Mouse (Mus musculus) fibroblast of lung, adult 2 months (primary cell): ENCODE data around the gene Wdr24.
"Not testable (repeated sequence)": the region's sequence is repeated elsewhere in the genome, so short reads cannot be mapped to it uniquely, and the experiment has no call there.

ENCODE experiments used
- DNase-seq: peaks from one replicate; pipeline ENCODE4 v3.0.0-alpha.2; 2011; ENCODE audit warnings: low read depth

Wdr24 gene

DNA sequence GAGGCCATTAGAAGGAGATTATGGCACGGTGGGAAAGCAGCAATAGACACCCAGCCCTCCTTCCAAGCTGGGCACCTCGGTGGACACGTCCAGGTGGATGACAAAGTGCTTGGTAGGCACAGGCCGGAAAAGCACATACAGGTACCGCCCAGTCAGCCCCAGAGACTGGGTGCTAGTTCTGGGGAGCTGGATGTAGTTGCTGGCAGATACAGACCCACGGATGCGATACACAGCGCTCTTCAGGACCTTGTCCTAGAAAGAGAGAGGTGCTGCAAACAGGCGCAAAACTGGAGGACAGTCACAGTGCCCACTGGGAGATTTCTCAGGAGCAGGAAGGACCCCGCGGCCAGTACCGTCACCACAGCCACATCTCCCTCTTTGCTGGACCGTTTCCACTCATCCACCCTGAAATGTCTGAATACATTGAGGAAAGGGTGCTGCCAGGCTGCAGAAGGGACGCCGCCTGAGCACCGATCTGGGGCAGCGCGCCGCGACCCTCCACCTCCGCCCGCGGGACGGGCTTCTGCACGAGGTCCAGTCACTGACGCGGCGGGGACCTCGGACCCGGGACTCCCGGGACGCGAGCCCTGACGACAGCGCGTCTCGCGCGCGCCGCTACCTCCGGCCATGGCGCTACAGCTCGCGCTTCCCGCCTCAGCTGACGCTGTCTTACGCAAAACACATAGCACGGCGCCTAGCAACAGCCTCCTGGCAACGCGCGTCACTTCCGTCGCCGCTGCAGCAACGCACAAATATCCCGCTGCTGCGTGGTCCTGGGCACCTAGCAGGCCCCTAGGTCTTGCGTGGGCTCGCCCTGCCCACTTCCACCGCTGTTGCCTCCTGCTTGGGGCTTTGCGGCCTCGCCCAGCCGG, 37.6 kb downstream of the Wdr24 start, which contains the start of gene Wdr90:
TSS of gene Wdr90 (minus strand) at position 670 of the 872 bp plus-strand sequence.
- peak; percentile 86 for DNase-seq

DNA sequence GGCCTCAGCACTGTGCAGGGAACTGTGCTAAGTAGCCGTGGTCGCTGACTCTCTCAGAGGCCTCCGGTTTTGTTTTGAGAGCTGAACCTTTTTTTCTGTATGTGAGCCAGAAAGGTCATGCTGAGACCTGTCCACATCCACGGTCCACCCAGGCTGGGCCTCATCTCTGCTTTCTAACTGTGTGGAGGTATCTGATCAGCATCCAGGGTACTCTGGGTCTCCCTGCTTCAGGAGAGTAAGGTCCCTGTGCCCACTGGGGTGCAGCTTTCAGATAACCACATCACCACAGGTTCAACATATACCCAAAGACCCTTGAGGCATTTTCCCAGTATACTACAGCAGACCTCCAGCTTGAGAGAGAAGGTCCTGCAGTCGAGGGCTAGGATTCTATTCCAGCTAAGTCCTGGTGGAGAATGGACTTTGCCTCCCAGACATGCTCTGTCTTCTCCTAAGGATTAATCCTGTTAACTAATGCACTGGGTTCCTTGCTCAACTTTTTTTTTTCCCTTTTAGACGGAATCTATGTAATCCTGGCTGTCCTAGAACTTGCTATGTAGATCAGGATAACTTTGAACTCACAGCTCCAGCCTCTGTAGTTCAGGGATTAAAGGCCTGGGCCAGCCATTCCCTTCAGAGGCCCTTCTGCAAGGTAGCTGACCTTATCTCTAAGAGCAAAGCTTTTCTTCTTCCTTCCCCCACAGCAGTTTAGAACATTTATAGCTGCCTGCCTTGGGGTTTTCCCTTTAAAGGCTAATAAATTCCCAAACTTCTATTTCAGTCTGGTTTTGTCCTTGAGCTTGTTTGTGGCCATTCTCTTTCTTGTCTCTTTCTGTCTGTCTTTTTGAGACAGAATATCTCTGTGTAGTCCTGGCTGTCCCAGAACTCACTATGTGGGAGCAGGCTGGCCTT, 38.5 kb downstream of the Wdr24 start:
- no peak for DNase-seq

DNA sequence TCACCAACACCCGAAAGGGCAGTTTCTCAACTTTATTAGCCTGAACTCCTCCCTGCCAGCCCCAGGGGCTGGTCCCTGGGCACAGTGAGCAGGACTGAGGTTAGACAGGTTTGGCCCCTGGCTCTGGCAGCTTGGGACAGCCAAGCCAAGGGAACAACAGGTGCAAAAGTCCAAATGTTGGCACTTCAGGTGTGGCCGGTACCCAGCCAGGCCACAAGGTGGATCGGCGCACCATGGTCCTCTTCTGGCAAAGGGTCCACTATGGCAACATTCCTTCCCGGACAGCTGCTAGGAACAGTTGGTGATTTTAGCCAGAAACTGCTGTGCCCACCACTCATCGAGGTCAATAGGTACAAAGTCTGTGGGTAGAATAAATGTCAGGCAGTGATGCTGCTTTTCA, 40.3 kb downstream of the Wdr24 start:
- no peak for DNase-seq

DNA sequence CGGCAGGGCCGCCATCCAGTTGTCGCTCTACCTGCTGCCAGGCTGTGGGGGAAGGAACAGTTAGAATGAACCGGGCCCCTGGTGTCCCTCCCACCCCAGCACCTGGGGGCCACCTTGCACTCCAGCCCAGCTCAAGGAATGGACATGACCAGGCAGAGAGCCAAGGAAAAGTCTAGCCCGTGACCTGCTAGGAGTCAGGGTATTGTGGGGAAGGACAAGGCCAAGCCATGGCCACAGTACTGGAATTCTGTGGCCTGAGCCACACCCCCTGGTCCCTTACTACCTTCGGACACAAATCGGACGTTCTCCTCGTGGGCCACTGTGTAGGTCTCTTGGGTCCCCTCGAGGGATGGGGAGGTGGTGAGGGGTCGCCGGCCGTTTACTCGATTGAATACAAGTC, 40.9 kb downstream of the Wdr24 start:
- DNase-seq: no peak

DNA sequence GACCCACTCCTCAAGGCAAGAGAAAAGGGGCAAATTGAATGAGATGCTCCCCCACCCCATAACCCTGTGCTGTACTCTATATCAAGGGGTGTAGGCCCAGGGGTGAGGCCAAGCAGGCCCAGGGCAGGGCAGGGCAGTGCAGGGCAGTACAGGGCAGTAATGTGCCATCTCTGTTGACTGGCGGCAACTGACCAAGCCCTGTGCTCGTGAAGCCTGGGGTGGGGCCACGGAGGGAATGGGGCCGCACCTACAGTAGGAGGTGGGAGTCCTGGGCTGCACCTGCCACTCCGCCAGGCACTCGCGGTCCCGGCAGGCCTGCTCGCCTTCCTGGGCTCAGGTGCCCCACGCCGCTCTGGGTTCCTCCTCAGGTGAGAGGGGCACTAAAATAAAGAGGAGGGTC, 41.9 kb downstream of the Wdr24 start:
- DNase-seq: no peak

DNA sequence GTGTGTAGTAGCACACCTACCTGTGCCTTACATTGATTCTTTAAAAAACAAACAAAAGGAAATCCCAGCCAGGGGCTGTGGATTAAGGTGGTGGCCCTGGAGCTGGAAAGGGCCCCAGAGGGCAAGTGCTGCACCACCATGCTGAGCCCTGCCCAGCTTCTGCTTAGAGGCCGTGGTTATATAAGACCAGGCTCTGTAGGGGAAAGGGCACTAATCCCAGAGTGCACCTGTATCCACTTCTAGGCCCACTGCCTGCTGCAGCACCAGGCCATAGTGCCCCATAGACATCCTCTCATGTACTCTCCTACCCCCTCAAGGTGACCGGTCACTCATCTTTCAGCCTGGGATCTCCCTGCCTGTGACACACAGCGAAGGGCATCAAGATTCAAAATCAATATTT, 42.7 kb downstream of the Wdr24 start:
- DNase-seq: no peak

DNA sequence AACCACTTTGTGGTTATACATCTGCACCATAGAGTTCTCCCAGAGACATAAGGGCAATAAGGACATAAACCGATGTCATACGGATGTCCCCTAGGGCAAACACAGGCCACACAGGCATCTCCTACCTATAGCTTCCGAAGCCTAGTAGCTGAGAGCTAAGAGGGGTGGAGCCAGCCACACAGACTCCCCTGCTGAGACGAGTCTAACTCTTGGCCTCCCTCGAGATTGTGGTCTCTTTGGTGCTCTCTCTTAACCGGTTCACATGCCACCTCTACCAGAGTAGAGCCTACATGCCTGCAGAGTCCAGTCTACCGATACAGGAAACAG, 44.0 kb downstream of the Wdr24 start:
- DNase-seq: no peak

DNA sequence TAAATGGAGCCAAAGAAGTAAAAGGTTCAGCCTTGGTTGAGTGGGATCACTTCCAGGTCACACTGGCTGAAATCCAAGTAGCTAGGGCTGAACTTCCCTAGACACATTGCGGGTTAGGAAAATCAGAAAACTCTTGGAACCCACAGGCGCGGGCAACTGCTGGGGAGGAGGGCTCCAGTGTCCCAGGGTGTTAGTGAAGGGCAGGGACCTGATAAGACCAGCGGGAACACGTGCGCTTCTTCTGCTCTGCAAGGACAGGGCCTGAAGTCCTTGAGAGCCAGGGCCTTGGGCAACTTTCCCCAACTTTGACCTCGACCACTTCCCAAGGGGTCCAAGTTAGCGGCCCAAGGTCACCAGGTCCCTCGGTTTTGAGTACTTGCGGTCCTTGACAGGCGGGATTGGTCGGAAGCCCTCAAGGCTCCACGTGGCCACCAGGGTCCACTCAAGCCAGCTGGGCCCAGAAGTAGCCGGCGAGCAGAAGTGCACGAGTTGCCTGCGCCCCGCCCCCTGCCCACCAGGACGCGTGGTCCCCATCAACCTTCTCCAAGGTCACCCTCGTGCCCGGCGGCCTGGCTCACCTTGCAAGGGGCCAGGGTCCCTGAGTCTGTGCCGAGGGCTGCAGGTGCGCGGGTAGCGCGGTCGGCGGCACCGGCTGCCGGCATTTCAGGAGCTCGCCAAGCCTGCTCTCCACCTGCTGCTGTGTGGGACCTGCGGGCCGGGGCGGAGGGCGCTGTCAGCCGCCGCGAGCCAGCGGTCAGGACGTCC, 44.6 kb downstream of the Wdr24 start:
- DNase-seq: no peak

DNA sequence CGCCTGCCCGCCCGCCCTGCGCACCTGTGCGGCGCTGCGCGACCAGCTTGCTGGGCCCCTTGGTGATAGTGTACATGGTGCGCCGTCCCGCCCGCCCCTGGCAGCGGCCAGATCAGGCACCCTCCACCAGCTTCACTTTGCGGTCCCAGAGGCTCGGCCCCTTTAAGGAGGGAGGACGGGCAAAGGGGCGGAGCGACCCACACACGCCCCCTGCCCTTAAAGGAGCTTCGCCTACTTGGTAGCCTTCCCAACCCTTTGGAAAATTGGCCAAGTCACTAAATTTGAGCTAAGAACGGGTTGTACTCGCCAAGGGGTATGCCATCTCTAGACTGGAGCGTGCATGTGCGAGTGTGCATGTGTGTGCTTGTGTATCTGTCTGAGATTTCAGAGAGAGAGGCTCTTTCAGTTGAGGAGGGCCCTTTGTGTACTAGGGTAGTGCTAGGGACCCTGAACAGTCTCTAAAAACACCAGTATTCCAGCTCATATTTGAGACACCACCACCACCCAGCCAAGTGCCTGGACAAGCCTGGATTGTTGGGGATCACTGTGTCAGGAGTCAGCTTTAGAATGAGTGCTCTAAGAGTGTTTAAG, 45.3 kb downstream of the Wdr24 start, which contains the start of gene Mcrip2:
TSS of gene Mcrip2 (minus strand) at position 164 of the 591 bp plus-strand sequence.
- DNase-seq: no peak

DNA sequence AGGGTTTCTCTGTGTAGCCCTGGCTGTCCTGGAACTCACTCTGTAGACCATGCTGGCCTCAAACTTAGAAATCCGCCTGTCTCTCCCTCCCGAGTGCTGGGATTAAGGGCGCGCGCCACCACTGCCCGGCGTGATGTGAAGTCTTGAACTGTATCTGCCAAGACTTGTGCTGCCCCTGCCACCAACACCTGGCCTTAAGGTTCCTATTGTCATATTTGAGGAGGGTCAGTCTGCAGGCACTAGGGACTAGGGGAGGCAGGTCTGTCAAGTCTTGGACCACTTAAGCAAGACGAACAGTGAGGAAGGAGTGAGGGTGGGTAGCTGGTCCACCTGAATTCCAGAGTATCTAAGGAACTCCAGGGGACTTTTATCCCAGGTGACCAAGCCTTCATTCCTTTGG, 46.1 kb downstream of the Wdr24 start:
- DNase-seq: no peak

DNA sequence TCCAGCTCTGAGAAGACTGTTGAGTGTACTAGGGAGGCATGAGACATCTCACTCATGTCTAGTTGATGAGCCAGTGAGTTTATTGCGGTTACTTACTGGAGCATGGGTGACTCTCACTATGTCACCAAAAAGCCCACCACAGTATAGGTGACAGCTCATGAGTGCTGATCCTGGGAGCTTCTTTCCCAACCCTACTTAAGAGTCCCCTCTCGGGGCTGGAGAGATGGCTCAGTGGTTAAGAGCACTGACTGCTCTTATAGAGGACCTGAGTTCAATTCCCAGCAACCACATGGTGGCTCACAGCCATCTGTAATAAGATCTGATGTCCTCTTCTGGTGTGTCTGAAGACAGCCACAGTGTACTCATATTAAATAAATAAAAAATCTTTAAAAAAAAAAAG, 46.5 kb downstream of the Wdr24 start:
- no peak for DNase-seq

DNA sequence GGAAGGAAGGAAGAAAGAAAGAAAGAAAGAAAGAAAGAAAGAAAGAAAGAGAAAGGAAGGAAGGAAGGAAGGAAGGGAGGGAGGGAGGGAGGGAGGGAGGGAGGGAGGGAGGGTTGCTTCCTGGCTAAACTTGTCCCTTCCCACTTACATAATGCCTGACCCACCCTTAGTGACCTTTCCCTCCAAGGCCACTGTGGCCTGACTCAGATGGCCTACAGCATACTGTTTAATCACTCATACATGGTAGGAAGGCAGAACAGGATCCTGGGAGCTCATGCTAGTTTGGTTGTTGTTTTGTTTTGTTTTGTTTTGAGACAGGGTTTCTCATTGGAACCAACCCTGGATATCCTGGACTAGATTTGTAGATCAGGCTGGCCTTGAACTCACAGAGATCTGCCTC, 48.1 kb downstream of the Wdr24 start:
- DNase-seq: not testable (repeated sequence)

DNA sequence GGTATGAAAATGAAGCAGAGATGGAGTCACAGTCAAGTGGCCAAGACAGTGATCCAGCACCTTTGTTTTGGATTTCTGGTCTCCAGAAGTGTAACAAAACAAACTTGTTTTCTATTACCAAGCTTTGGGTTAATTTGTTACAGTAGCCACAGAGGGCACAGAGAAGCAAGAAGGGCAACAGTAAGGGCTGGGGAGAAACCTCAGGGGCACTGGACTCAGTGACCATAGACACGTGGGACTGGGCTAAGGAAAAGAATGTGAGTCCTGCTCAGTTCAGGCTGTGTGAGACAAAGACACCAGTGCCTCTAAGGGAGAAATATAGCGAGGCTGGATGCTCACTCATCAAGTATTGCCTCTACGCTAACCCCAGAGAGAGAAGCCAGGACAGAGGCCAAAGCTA, 49.2 kb downstream of the Wdr24 start:
- no peak for DNase-seq

DNA sequence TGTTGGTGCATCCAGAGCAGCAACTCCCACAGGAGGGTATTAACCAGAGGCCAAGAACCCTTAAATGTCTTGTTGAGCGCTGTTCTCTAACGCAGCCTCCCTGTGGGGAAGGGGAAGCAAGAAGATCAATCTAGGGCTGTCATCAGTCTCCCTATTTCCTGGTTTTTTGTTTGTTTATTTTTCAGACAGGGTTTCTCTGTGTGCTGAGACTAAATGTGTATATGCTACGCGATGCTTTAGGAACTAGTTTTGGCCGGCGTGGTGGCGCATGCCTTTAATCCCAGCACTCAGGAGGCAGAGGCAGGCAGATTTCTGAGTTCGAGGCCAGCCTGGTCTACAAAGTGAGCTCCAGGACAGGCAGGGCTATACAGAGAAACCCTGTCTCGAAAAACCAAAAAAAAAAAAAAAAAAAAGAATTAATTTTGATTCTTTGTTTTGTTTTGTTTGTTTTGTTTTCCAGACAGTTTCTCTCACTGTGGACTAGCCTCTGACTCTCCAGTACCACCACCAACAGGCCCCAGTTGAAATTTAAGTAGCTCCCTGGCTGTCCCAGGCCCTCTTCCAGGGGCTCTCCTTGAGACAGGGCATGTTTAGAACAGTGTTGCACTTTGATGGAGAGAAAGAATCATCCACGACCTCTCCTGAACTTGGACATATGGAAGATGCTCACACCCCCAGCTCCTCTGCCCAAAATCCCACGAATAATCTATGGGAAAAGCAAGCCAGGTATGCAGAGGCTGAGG, 50.1 kb downstream of the Wdr24 start:
- DNase-seq: no peak

DNA sequence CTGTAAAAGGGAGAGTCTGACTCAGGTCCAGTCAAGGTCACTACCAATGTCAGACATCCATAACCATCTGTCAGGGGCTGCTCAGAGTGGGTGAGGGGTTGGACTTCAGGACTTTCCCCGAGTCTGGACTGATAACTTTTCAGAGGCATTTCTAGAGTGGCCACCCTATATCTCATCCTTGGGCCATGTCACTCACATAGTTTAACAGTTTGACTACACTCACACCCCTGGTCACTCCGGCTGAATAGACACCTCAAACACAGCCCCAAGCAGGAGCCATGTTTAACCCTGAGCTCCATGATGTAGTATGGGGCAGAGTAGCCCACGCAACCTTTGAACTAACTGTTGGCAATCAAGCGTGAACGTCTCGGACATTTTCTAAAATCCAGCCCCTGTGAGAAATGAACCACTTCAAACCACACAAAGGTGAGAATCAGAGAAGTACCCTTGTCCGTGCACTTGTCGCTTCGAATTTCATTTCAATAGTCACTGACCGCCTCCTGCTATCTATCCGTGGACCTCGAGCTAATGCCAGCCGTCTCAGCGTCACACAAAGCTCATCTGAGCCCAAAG, 50.8 kb downstream of the Wdr24 start:
- no peak for DNase-seq

DNA sequence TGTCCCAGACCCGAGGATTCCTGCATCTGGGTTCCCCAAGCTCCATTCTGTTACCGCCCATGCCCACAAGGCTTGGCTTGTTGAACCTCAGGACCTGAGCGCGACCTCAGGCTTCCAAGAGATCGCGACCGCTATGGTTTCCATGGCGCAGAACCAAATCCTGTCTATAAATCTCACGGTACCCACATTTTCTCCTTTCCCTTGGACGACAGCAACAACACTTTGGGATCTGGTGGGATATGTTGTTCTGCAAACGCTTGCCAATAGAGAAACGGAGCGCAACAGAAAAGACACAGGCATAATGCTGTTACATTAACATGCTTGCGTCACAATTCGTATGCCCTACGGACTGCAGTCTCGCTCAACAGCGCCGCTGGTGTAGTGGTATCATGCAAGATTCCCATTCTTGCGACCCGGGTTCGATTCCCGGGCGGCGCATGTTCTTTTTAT, 51.3 kb downstream of the Wdr24 start, which contains the start of gene Mettl26:
TSS of gene Mettl26 (plus strand) at position 354 of the 450 bp plus-strand sequence.
- DNase-seq: peak; percentile 75

DNA sequence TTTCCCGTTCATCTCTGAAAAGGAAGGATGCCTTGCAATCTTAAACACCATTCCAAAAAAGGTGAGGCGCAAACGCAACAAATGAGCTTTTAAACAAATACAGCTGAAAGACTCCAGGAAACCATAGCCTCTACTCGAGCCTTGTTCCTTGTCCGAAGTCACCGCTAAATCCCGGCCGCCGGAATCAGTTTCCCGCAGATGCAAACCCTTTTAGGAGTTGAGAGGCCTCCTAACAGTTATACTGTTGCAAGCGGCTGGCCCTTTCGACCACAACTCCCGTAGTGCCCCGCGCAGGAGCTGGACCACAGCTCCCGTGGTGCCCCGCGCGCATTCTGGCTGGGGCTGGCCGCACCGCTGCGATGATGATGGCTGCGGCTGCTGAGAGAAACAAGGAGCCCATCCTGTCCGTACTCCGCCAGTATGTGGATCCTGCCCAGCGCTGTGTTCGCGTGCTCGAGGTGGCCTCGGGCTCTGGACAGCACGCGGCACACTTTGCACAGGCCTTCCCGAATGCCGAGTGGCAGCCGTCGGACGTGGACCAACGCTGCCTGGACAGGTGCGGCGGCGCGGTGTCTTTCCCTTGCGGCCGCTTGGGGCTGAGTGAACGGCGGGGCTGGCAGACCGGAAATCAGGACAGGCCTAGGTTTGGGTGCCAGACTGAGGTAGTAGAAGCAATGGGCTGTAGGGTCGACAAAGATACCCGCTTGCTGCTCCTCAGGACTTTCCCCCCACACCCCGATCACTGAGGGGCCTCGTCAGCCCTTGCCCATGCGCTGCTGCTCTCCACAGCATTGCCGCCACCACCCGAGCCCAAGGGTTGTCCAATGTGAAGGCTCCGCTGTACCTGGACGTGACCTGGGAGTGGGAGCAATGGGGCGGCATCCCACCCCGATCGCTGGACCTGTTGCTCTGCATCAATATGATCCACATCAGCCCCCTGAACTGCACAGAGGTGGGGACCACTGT, 52.0 kb downstream of the Wdr24 start:
- peak; percentile 48 for DNase-seq

DNA sequence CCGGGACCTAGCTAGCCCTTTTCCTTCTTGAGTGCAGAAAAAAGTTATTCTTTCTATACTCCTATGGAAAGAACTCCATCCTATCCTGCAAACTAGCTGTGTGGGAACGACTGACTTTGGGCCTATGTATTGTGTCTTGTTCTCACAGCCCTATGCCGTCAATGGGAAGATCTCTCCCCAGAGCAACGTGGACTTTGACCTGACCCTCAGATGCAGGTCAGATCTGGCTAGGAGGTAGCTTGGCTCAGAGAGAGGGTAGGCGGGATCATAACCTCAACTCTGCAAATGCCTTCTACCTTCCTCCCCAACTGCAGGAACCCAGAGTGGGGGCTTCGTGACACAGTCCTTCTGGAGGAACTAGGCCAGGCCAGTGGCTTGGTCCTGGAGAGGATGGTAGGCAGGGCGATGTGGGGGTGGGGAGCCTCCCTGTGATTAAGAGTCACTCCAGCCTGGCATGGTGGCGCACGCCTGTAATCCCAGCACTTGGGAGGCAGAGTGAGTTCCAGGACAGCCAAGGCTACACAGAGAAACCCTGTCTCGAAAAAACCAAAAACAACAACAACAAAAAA, 53.0 kb downstream of the Wdr24 start:
- no peak for DNase-seq

DNA sequence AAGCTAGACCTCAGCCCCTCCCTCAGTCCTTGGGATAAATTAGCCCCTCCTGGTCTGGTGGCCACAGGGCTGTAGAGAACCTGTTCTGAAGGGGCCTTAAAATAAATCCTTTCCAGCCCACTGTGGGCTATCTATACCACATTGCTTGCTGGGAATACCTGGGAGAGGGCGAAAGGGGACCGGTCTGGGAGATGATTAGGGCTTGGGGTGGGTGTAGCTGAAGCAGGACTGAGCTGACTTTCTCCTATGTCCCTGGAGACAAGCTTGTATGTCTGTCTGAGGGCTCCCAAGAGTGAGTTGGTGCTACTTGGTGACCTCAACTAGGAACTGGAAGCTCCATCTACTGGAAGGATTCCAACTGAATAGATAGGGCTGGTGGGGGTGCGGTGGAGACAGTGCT, 53.6 kb downstream of the Wdr24 start:
- DNase-seq: no peak
